Mouse (Mus musculus) kidney, adult 2 months (tissue): Measurements from ENCODE around the gene Slc46a3. TPM values are rescaled to one million over a fixed set of nuclear protein-coding genes. Genes with fewer than 3 reads are reported as not detected.

Experiments used
- DNase-seq: peaks from one replicate; pipeline ENCODE4 v3.0.0; 2021
- H3K27ac ChIP-seq: fragments of 200-500 bp; 2 replicates; pipeline ENCODE4 v1.5.1; 2012; ENCODE audit warnings: low read depth, low read length, control low read depth, inconsistent platforms; ENCODE audit not compliant: insufficient read depth
- H3K27me3 ChIP-seq: fragments of 200-500 bp; replicated peaks from 2 replicates; pipeline ENCODE4 v1.6.1; 2012; ENCODE audit warnings: mild to moderate bottlenecking, moderate library complexity, low read length, inconsistent platforms; ENCODE audit not compliant: control insufficient read depth, insufficient read depth
- H3K36me3 ChIP-seq: fragments of 200-500 bp; 2 replicates; pipeline ENCODE4 v1.6.1; 2012; ENCODE audit warnings: mild to moderate bottlenecking, moderate library complexity, low read length, inconsistent platforms; ENCODE audit not compliant: control insufficient read depth, insufficient read depth
- H3K4me1 ChIP-seq: fragments of 200-500 bp; 2 replicates; pipeline ENCODE4 v1.6.1; 2011; ENCODE audit warnings: low read length; ENCODE audit not compliant: control insufficient read depth, insufficient read depth
- H3K4me3 ChIP-seq: fragments of 200-500 bp; 2 replicates; pipeline ENCODE4 v1.5.1; 2011; ENCODE audit warnings: mild to moderate bottlenecking, low read depth, low read length, control low read depth; ENCODE audit not compliant: insufficient read depth
- CTCF ChIP-seq: fragments of 200-500 bp; conservative IDR thresholded peaks from 2 replicates; pipeline ENCODE4 v1.5.1; 2011; ENCODE audit warnings: low read depth, mild to moderate bottlenecking, control low read depth, low read length, moderate library complexity, mixed read lengths; ENCODE audit not compliant: insufficient read depth, insufficient read length
- POLR2A ChIP-seq: fragments of 200-500 bp; IDR thresholded peaks from one replicate; pipeline ENCODE4 v1.6.1; 2011; ENCODE audit warnings: low read depth, low read length, control low read depth
- WGBS: fragments of 180-500 bp; shearing (Covaris S2); methylation state at CpG from one replicate; pipeline ENCODE4 v1.1.7; 2018; 5-methylcytosine and 5-hydroxymethylcytosine counted together
- polyA plus RNA-seq: library from polyadenylated mRNA; depleted of rRNA; stranded (reverse); fragments of >200 nt; gene quantifications from 2 replicates; pipeline ENCODE4 v1.2.3, GENCODE M21; 2012

Gene Slc46a3
- polyA plus RNA-seq, 1 experiment = 36.9 TPM

DNA sequence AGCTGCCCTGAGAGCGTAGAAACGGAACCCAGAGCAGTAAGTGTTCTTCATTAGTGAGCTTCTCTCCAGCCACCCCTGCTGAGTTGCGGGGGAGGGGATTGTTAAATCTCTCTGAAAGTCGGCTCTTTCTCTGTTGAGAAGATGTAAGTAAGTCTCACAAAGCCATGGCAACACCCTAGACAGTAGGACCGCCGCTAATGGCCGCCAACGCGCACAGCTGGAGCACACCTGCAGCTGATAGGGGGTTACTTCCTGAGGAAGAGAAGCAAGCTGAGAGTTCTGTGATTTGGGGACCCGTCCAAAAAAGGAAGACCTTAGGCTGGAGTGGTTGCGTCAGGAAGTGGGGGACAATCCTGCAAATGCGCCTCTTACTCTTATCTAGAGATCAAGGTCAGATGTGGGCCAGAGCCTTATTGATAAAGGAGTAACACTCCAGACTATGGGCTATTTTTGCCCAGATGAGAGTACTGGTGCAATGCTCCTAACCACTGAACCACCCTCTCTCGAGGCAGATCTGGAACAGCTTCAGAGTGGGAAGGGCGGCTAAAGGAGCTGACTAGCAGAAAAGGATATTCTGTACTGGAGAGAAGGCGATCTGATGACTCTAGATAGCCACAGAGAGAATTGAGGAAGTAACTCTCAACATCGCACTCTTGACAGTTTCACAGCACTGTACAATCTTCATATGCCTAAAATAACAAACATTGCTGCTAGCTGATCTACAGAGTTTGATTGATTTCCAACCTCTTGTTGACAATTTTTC, 1.0 kb upstream of the Slc46a3 start:
- TF ChIP-seq POLR2A (no peak), CTCF (no peak)
- peaks cover 6% of the 10 kb centered on the region; the same call in 1 of the 2 replicates for H3K4me1 ChIP-seq
- no peak overlapping the region for H3K27ac ChIP-seq
- no peak overlapping the region for H3K4me3 ChIP-seq
- DNase-seq = no peak
- H3K36me3 ChIP-seq = no peaks in the 10 kb centered on the region
- no peaks in the 10 kb centered on the region for H3K27me3 ChIP-seq
- 51% methylated on average over 16 of the region's 16 CpGs for WGBS

DNA sequence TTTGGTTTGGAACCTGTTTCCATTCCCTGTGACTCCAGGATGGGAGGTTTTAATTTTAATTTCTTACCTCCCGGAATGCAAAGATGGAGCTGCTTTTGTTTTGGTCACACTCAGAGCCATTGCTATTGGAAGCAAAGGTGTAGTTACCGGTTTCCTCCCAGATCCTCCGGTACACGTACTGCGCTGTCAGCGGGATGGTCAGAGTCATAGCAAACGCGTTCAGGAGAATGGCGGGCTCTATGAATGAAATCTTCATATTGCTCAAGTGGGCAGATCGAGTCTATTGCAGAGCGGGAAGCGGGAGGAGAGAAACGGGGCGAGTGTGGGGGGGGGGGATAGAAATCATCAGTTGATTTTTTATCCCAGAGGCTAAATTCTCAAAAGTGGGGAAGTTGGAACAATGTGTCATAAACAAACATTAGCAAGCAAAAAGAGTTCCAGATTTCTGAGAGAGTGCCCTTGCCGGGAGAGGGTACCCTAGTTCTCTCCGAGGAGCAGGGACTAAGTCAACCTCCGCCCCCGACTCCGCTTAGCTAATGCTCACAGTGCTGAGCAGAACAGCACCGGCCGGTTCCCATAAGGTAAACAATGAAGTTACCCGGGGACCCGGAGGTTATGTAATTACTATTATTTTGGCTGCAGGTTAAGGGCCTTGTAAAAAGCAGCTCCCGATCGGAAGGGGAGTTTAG, 705 bp downstream of the Slc46a3 start:
- TF ChIP-seq POLR2A = no peak
- no peak for TF ChIP-seq CTCF
- Histone ChIP-seq H3K4me3 (peak overlapping the region; percentile 79), H3K27ac (peak overlapping the region; percentile 51), H3K27me3 (no peaks in the 10 kb centered on the region), H3K36me3 (no peaks in the 10 kb centered on the region), H3K4me1 (peaks cover 6% of the 10 kb centered on the region; the same call in 1 of the 2 replicates)
- 4% methylated on average over 25 of the region's 25 CpGs for WGBS
- peak; percentile 58 for DNase-seq

DNA sequence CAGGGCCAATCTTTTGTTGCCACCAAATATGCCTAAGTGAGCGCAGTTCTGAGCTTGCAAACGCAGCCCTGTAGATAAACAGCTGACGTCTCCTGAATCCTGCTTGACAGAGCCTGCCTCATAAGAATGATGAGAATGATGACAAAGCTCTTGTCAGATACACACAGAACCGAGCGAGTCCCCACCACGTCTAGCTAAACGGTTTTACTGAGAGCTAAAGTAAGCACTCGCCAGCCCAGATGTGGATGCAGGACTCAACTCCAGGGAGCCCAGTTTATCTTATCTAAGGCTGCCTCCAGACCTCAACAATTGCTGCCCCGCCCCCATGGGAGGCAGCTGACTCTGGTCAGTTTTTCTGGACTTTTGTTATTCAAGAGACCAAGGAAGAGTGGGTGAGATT, 1.5 kb downstream of the Slc46a3 start:
- Histone ChIP-seq H3K27me3 (no peaks in the 10 kb centered on the region), H3K4me3 (no peak overlapping the region), H3K4me1 (peaks cover 6% of the 10 kb centered on the region; the same call in 1 of the 2 replicates), H3K36me3 (no peaks in the 10 kb centered on the region), H3K27ac (0 out of 2 replicates have a peak overlapping the region, but pooled peaks have one; percentile 1)
- WGBS = 54% methylated on average over 9 of the region's 9 CpGs
- DNase-seq = peak; percentile 7
- TF ChIP-seq POLR2A = no peak
- no peak for TF ChIP-seq CTCF

DNA sequence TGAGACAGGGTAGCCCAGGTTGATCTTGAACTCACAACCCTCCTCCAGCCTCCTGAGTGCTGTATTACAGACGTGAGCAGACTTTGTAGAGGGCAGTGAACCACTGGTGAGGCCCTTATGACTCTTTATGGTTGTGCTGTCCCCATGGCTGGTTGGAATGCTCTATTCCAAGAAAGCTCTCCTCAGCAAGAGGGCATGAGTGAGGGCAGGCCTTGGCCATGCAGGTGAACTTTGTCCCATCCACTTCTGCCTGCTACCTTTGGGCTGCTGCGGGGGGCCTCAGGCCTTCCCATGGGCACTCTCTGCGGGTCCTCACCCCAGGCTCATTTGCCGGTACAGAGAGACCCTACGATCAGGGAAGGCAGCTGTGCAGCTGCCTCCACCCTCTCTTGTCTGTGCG, 1.9 kb downstream of the Slc46a3 start:
- Histone ChIP-seq H3K4me3 (no peak overlapping the region), H3K27me3 (no peaks in the 10 kb centered on the region), H3K4me1 (peaks cover 6% of the 10 kb centered on the region; the same call in 1 of the 2 replicates), H3K27ac (no peak overlapping the region), H3K36me3 (no peaks in the 10 kb centered on the region)
- DNase-seq = peak; percentile 67
- TF ChIP-seq CTCF (no peak), POLR2A (no peak)
- 56% methylated on average over 6 of the region's 6 CpGs for WGBS

DNA sequence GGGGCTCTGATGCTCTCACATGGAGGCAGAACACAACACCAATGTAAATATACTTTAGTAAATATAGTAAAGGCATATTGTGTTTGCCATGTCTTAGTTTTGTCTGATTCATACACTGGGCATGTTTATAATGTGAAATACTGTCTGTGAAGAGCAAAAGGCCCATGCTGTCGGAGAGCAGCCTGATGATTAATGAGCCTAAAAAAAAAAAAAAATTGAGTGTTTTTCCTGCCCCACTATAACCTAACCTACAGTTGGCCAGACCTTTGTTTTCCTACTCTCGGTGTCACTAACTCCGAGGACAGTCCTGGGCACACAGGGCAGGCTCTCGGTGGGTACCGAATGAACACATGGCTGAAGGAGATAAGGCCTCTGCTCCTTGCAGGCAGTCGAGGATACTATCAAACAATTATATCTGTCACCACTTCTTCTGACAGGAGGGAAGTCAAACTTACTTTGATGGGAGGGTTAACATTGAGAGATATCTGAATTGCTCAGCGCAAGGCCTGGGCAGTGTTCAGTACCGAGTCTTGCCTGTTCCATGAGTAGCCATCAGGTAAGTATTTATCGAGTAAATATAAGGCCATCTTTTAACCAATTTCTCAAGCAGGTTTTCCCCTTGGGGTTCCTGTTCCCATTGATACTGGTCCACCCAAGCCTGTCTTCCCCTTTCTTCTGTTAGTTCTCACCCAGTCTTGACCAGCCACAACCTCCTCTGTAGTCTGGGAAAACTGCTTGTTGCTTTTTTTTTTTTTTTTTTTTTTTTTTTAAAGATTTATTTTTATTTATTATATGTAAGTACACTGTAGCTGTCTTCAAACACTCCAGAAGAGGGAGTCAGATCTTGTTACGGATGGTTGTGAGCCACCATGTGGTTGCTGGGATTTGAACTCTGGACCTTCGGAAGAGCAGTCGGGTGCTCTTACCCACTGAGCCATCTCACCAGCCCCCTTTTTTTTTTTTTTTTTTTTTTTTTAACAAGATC, 6.0 kb downstream of the Slc46a3 start:
- Histone ChIP-seq H3K4me3 (no peak overlapping the region), H3K4me1 (peaks cover 3% of the 10 kb centered on the region; the same call in 1 of the 2 replicates), H3K27me3 (no peaks in the 10 kb centered on the region), H3K27ac (no peak overlapping the region), H3K36me3 (no peaks in the 10 kb centered on the region; the same call in 1 of the 2 replicates)
- TF ChIP-seq POLR2A = no peak
- no peak for TF ChIP-seq CTCF
- DNase-seq = no peak
- WGBS = 82% methylated on average over 9 of the region's 12 CpGs

DNA sequence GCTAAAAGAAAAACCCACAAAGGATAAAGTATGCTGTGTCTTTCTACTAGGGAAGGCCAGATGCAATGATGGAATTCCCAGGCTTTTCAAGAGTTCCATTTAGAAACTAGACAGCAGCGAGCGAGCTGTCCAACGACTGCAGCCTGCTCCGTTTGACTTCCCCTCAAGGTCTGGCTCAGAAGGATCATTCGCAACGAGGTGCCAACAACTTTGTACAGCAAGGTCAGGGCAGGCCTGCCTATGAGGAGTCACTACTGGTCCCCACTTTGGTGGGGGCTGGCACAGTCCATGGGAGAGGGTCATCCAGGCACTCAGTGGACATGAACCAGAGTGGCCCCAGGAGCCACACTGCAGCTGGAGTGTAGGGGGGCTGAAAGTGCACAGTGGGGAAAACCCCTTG, 11.0 kb downstream of the Slc46a3 start:
- Histone ChIP-seq H3K4me1 (no peaks in the 10 kb centered on the region), H3K36me3 (no peaks in the 10 kb centered on the region; the same call in 1 of the 2 replicates), H3K27ac (no peak overlapping the region), H3K4me3 (no peak overlapping the region), H3K27me3 (no peaks in the 10 kb centered on the region)
- WGBS = 68% methylated on average over 6 of the region's 6 CpGs
- TF ChIP-seq POLR2A = no peak
- TF ChIP-seq CTCF = no peak
- DNase-seq = no peak
